Mouse (Mus musculus): ENCODE results near the gene Olfr50. TPM values are rescaled to one million over a fixed set of nuclear protein-coding genes. Genes with fewer than 3 reads are reported as not detected.

The Olfr50 gene
- not detected for total RNA-seq (2021)
- long read RNA-seq, experiment 1: 0 reads
- long read RNA-seq, experiment 2: 0 reads

DNA sequence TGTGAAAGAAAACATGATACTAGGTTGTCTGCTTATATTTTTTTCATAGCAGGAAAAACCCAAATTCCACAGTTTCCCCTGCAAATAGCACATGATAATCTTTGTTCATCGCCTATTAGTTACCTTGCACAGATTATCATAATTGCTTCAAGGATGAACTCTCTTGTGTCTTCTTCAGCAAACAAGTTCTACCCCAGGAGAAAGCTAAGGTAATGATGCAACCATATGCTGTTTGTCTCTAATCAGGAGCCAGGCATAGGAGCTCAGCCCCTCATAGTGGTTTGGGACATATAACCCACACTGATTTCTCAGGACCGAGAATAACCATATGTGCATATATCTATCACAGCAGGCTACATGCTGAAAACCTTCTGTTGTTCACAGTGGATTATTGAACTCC lies at the start of gene Olfr50:
Gene Olfr50 (plus strand): TSS at position 301 of the 400 bp plus-strand sequence.
- DNase-seq: no peak

GRCm38 (mm10) chr2:36783976-36784375 lies 6.4 kb upstream of the Olfr50 start, which contains the start of gene Olfr348:
Olfr348 (plus strand) TSS chr2:36784276.
- DNase-seq: no peak

DNA sequence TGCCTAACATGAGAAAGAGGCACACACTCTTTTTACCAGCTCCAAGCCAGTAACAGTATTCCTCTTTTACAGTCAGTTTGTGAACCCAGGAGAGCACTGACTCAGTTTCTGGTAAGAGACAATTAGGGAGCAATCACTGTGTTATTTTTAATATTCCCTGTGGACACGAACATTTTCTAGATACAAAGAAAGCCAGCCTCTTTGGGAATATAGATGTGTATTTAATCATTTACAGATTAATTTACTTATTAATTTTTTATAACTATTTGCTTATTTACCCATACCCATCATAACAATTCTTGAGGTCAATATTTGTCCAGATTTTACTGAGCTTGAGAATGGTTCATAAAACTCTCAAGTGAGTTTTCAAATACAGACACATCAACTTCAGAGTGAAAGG lies 26.6 kb downstream of the Olfr50 start, which contains the start of gene Olfr3:
Gene Olfr3 (minus strand): TSS at position 101 of the 400 bp plus-strand sequence.
- no peak for DNase-seq

DNA sequence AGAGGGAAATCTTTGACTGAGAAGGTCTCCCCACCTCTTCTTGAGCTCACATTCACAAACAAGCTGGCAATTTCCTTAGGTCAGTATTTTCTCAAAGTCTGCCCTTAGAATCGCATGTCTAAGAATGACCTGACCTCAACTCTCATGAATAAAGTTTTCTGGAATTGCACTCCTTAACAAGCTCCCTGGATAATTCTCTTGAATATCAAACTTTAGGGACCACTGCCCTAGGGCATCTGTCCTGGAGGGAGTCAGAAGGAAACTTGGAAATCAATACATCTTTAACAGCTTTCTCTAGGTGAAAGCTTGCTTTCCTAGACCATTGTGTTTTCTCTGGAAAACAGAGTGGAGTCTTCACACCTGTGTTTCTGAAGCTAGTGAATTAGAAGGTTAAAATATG lies 55.7 kb downstream of the Olfr50 start, which contains the start of gene Olfr350:
Gene Olfr350 (plus strand): TSS at position 301 of the 400 bp plus-strand sequence.
- no peak for DNase-seq

Other genes with a start within 250 kb of the Olfr50 start
- not detected for gene Olfr344, start 223.9 kb upstream of the Olfr50 start, total RNA-seq (2021)
- gene Olfr345, start 150.5 kb upstream of the Olfr50 start, total RNA-seq (2021): not detected
- not detected for gene Olfr346, start 104.8 kb upstream of the Olfr50 start, total RNA-seq (2021)
- not detected for gene Olfr347, start 58.6 kb upstream of the Olfr50 start, total RNA-seq (2021)
- not detected for gene Olfr348, start 6.3 kb upstream of the Olfr50 start, total RNA-seq (2021)
- gene Olfr3, start 26.5 kb downstream of the Olfr50 start, total RNA-seq (2021): not detected
- gene Olfr350, start 55.8 kb downstream of the Olfr50 start, total RNA-seq (2021): not detected
- gene Olfr351, start 72.1 kb downstream of the Olfr50 start, total RNA-seq (2021): not detected
- not detected for gene Olfr352, start 77.9 kb downstream of the Olfr50 start, total RNA-seq (2021)
- not detected for gene Olfr353, start 102.4 kb downstream of the Olfr50 start, total RNA-seq (2021)
- not detected for gene Olfr354, start 115.1 kb downstream of the Olfr50 start, total RNA-seq (2021)
- gene Olfr355, start 138.4 kb downstream of the Olfr50 start, total RNA-seq (2021): not detected
- gene Olfr356, start 146.6 kb downstream of the Olfr50 start, total RNA-seq (2021): not detected
- not detected for gene Olfr357, start 203.3 kb downstream of the Olfr50 start, total RNA-seq (2021)
- gene Olfr358, start 218.8 kb downstream of the Olfr50 start, total RNA-seq (2021): not detected